Mouse (Mus musculus) midbrain, embryonic 15.5 days (tissue): Measurements from ENCODE around the gene Atp6v1e1. TPM values are rescaled to one million over a fixed set of nuclear protein-coding genes. Genes with fewer than 3 reads are reported as not detected.
"Not testable (repeated sequence)": the region's sequence is repeated elsewhere in the genome, so short reads cannot be mapped to it uniquely, and the experiment has no call there.

ENCODE experiments used
- ATAC-seq: fragments of 200-750 bp; cut with Nextera tagmentation; replicated peaks from 2 replicates; pipeline ENCODE4 v1.8.0; 2017; ENCODE audit warnings: moderate TSS enrichment
- H3K27ac ChIP-seq: fragments of 300-500 bp; sonication (generic); 2 replicates; pipeline ENCODE4 v1.5.1; 2015; ENCODE audit warnings: mild to moderate bottlenecking, inconsistent platforms
- H3K27me3 ChIP-seq: fragments of 300-500 bp; sonication (generic); replicated peaks from 2 replicates; pipeline ENCODE4 v1.6.1; 2015; ENCODE audit warnings: inconsistent platforms
- H3K36me3 ChIP-seq: fragments of 300-500 bp; sonication (generic); replicated peaks from 2 replicates; pipeline ENCODE4 v1.6.1; 2015; ENCODE audit warnings: inconsistent platforms
- H3K4me1 ChIP-seq: fragments of 300-500 bp; sonication (generic); 2 replicates; pipeline ENCODE4 v1.6.1; 2015; ENCODE audit warnings: inconsistent platforms
- H3K4me2 ChIP-seq: fragments of 300-500 bp; sonication (generic); 2 replicates; pipeline ENCODE4 v1.6.1; 2015; ENCODE audit warnings: inconsistent platforms, mild to moderate bottlenecking, moderate library complexity
- H3K4me3 ChIP-seq: fragments of 300-500 bp; sonication (generic); 2 replicates; pipeline ENCODE4 v1.5.1; 2015; ENCODE audit warnings: mild to moderate bottlenecking, inconsistent platforms
- H3K9ac ChIP-seq: fragments of 300-500 bp; sonication (generic); 2 replicates; pipeline ENCODE4 v1.6.1; 2015; ENCODE audit warnings: mild to moderate bottlenecking, inconsistent platforms
- H3K9me3 ChIP-seq: fragments of 300-500 bp; sonication (generic); 2 replicates; pipeline ENCODE4 v1.6.1; 2016; ENCODE audit warnings: inconsistent platforms
- WGBS: fragments of 180-500 bp; shearing (Covaris S2); methylation state at CpG from one replicate; pipeline ENCODE4 v1.1.7; 2015; ENCODE audit warnings: mixed read lengths; 5-methylcytosine and 5-hydroxymethylcytosine counted together
- polyA plus RNA-seq: library from polyadenylated mRNA; unstranded; fragments of >200 nt; fragmentation: Nextera tagmentation; extraction: Ambion mirVana; gene quantifications from 2 replicates; pipeline ENCODE4 v1.2.1, GENCODE M21; 2015

Atp6v1e1 gene
- polyA plus RNA-seq: 256 and 264 TPM in 2 replicates

DNA sequence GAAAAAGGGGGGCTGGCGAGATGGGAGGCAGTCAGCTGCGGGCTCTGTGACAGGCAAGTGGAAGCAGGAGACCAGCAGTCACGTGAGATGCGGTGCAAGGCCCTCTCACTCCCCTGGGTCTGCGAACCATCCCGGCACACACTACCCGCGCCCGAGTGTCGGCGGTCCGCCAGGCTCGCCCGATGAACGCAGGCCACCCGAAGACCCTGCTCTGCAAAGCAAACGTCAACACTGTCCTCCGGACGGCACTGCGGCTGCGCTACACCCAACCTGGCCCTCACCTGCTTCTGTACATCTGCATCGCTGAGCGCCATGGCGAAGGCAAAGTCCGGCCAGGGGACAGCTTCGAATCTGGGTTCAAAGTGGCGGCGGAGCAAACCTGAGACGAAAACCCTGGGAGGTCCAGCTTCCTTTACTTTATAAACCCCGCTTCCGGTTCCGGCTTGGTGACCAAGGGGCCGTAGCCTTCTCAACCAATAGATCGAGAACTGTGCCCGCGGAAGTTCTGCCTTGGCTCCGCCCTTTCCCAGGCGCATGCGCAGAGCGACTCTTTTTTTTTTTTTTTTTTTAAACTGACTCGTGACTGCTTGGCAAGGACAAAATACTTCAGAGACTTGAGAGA, at the start of gene Atp6v1e1:
TSS of gene Atp6v1e1 (minus strand) at position 487 of the 622 bp plus-strand sequence.
- peak within 1 kb of the TSS; percentile 66 for H3K4me2 ChIP-seq
- under 1% methylated on average over 41 of the region's 41 CpGs for WGBS
- peak; percentile 97 for ATAC-seq
- peaks cover 18% of the 10 kb centered on the region for H3K36me3 ChIP-seq
- peak within 1 kb of the TSS; percentile 76 for H3K4me3 ChIP-seq
- H3K27me3 ChIP-seq: no peaks in the 10 kb centered on the region
- H3K4me1 ChIP-seq: peaks cover 24% of the 10 kb centered on the region
- peak within 1 kb of the TSS; percentile 89 for H3K27ac ChIP-seq
- H3K9me3 ChIP-seq: no peaks in the 10 kb centered on the region
- H3K9ac ChIP-seq: peak within 1 kb of the TSS; percentile 86

DNA sequence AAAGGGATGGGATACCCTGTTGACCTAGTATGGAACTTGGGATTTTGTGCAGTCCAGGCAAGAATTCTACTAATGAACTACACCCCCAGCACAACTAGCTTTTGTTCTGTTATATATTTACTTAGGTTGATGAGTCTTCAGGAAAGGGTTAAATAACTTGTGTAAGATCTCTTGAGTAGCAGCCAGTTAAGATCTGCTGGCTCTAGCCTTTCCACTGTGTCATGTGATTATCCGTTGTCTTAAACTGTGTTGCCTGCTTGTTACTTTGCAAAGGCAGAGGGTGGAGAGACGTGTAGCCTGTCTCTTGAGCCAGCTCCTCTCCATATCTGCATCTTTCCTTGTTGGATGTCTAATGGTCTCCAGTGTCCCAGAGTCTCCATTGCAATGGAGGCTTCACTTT, 48.7 kb upstream of the Atp6v1e1 start:
- 87% methylated on average over 2 of the region's 2 CpGs for WGBS
- peaks cover 5% of the 10 kb centered on the region; the same call in 1 of the 2 replicates for H3K36me3 ChIP-seq

DNA sequence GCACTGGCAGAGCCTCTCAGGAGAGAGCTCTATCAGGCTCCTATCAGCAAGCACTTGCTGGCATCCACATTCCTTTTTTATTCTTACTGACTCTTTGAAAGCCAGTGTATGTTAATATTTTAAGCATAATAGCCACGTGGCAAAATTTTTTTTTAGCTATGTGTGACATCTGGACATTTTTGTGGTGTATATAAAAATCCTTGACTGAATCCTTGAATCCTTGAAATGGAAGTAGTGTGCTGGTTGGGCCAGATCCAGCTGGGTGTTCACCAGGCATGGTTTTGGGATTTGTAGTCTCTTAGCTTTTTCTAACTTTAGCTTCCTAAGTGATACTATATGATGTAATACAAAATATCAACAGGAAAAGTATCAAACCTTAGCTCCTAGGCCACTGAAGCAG, 46.2 kb upstream of the Atp6v1e1 start:
- Histone ChIP-seq H3K27me3 (no peaks in the 10 kb centered on the region), H3K4me2 (no peak overlapping the region), H3K4me3 (no peak overlapping the region), H3K27ac (no peak overlapping the region), H3K9ac (no peak overlapping the region), H3K4me1 (no peaks in the 10 kb centered on the region), H3K36me3 (peaks cover 14% of the 10 kb centered on the region; the same call in 1 of the 2 replicates), H3K9me3 (no peaks in the 10 kb centered on the region)
- 87% methylated on average over 1 of the region's 1 CpGs for WGBS
- ATAC-seq: no peak

More for the DNA sequence above, 48.7 kb upstream of the Atp6v1e1 start:
- ATAC-seq: no peak
- Histone ChIP-seq H3K4me2 (no peak overlapping the region), H3K9me3 (no peaks in the 10 kb centered on the region), H3K9ac (no peak overlapping the region), H3K4me1 (no peaks in the 10 kb centered on the region), H3K4me3 (no peak overlapping the region), H3K27me3 (no peaks in the 10 kb centered on the region), H3K27ac (no peak overlapping the region)

DNA sequence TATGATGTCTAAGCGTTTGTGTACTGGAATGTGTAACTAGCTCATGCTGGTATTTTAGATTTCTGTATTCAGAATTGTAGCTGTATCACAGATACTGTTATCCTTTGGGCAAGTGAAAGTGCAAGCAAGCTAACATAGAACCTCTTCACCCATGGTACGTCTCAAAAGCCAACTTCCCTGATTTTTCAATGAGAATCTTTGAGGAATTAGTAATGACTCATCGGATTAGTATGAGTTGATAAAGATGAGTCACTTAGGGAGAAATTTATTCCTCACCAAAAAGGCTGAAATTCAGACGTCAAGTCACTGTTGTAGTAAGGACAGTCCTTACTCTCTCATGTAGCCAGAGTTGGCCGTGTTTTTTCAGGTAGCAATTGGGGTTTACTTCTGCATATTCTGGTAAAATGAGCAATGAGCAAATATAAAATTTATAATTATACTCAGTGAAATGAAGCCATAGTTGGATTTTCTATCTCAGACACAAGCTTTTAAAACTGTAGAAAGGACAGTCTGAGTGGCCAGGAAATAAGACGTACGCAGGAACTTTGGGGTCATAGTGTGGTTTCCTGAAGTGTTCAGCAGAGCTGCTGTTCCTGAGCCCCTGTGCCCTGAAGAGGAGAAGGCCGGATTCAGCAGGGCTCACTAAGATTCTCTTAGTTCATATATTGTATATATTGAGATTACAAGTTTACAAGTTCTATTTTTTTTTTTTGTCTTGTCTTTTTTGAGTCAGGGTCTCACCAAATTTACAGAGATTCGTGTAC, 43.6 kb upstream of the Atp6v1e1 start:
- no peak overlapping the region for H3K27ac ChIP-seq
- H3K4me3 ChIP-seq: no peak overlapping the region
- H3K4me1 ChIP-seq: no peaks in the 10 kb centered on the region
- 91% methylated on average over 9 of the region's 9 CpGs for WGBS
- H3K4me2 ChIP-seq: no peak overlapping the region
- no peak for ATAC-seq
- H3K9ac ChIP-seq: no peak overlapping the region
- no peaks in the 10 kb centered on the region for H3K27me3 ChIP-seq
- peaks cover 9% of the 10 kb centered on the region; the same call in 1 of the 2 replicates for H3K36me3 ChIP-seq
- no peaks in the 10 kb centered on the region for H3K9me3 ChIP-seq

DNA sequence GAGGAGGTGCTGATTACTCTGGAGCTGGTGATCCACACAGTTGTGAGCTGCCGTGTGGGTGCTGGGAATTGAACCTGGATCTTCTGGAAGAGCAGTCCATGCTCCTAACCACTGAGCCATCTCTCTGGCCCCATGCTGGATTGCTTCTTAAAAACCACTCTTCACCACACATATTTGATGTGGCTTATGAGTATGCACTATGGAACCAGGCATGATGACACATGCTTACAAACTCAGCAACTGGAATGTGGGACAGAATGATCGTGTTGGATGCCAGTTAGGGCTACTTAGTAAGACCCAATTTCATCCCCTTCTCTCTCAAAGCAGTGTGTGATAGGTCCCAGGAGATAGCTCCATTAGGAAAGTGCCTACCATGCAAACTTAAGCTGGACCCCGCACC, 37.5 kb upstream of the Atp6v1e1 start:
- H3K4me3 ChIP-seq: no peak overlapping the region
- peaks cover 6% of the 10 kb centered on the region; the same call in 1 of the 2 replicates for H3K4me1 ChIP-seq
- WGBS: 97% methylated on average over 3 of the region's 3 CpGs
- no peak for ATAC-seq
- no peaks in the 10 kb centered on the region for H3K9me3 ChIP-seq
- no peak overlapping the region for H3K27ac ChIP-seq
- no peaks in the 10 kb centered on the region for H3K27me3 ChIP-seq
- peaks cover 5% of the 10 kb centered on the region for H3K36me3 ChIP-seq
- no peak overlapping the region for H3K4me2 ChIP-seq
- H3K9ac ChIP-seq: no peak overlapping the region

DNA sequence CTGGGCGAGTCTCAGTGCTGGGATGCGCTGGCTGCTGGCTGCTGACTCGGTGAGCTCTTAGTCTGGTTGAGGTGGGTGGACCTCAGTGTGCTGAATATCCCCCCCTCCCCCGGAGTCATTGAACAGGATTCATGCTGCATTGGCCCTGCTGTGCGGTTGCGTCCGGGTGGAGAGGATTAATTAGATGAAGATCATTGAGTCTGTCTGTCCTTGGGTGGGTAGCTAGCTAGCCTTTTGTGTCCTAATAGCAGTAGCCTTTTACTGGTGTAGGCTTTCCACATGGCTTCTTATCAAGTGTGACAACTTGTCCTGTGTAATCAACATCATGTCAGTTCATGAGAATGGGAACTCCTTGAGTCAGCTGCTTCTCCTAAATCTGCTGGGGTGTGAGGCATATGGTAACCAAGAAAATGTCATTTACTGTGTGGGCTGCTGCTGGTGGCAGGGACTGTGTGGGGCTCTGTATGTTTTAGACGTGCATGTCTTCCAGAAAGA, 35.7 kb upstream of the Atp6v1e1 start:
- H3K4me3 ChIP-seq: no peak overlapping the region
- WGBS: 30% methylated on average over 8 of the region's 8 CpGs
- peaks cover 6% of the 10 kb centered on the region for H3K36me3 ChIP-seq
- no peaks in the 10 kb centered on the region for H3K9me3 ChIP-seq
- H3K4me2 ChIP-seq: no peak overlapping the region
- H3K4me1 ChIP-seq: peaks cover 6% of the 10 kb centered on the region; the same call in 1 of the 2 replicates
- no peak overlapping the region for H3K27ac ChIP-seq
- H3K9ac ChIP-seq: no peak overlapping the region
- ATAC-seq: peak; percentile 45; the same call in 1 of the 2 replicates
- H3K27me3 ChIP-seq: no peaks in the 10 kb centered on the region

DNA sequence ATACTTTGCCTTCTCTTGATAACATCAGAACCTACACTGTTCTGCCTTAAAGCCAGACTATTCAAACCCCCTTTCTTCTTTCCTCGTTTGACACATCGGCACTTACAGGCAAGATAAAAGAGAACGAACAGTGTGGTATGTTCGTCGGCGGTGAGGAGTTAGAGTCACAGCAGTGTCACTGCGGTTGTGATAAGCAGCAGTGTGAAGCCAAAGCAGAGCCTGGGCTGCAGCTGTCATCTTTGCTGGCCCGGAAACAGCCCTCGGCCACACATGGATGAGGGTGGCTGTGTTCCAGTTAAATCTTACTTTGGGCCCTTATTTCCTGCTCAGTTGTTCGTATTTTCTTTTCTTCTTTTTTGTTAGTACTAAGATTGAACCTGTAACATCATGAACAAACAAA, 31.8 kb upstream of the Atp6v1e1 start:
- WGBS: 87% methylated on average over 10 of the region's 10 CpGs
- Histone ChIP-seq H3K4me1 (peaks cover 6% of the 10 kb centered on the region; the same call in 1 of the 2 replicates), H3K9me3 (no peaks in the 10 kb centered on the region)

DNA sequence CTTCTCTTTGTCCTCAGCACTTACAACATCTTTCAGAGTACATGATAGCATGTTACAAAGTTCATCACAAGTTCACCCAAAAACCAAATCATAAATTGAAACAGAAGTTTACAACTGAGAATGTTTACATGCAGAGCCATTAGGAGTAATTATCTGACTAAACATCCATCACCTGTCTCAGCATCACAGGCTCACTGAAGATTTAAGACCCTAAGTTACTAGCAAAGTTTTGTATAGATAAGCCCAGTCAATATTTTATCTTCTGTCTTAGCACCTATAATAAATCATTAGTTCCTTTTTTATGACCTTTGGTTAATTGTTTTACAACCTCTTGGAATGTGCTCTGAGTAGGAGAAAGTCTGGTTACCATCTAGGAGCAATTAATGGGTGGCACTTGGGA, 28.1 kb upstream of the Atp6v1e1 start:
- ATAC-seq, H3K9me3 ChIP-seq: not testable (repeated sequence)
- peaks cover 20% of the 10 kb centered on the region for H3K36me3 ChIP-seq

More for the DNA sequence above, 31.8 kb upstream of the Atp6v1e1 start:
- Histone ChIP-seq H3K4me2 (no peak overlapping the region), H3K9ac (no peak overlapping the region), H3K4me3 (no peak overlapping the region), H3K36me3 (peaks cover 14% of the 10 kb centered on the region), H3K27me3 (no peaks in the 10 kb centered on the region), H3K27ac (no peak overlapping the region)
- ATAC-seq: no peak

DNA sequence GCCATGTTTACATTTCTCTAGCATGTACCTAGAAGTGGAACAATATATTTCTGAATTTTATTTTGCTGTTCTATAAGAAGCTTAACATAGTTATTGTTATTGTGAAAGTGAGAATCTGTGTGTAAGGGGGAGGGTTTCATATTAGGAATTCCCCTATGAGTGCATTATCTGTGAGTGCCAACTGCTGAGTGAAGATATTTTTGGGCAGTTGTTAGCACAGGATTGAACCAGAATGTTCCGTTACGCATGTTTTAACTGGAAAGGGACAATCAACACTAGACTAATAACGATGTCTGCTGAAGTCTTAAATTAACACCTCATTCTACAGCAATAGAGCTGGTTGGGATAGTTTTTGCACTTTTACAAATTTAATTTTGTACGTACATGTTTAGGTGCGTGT, 19.2 kb upstream of the Atp6v1e1 start:
- peaks cover 12% of the 10 kb centered on the region for H3K4me1 ChIP-seq
- H3K27me3 ChIP-seq: no peaks in the 10 kb centered on the region
- H3K36me3 ChIP-seq: no peaks in the 10 kb centered on the region
- H3K9ac ChIP-seq: no peak overlapping the region
- no peaks in the 10 kb centered on the region for H3K9me3 ChIP-seq
- no peak overlapping the region for H3K27ac ChIP-seq
- H3K4me3 ChIP-seq: no peak overlapping the region
- ATAC-seq: no peak
- 96% methylated on average over 5 of the region's 5 CpGs for WGBS
- no peak overlapping the region for H3K4me2 ChIP-seq

More for the DNA sequence above, 28.1 kb upstream of the Atp6v1e1 start:
- not testable (repeated sequence) for H3K27me3 ChIP-seq, H3K27ac ChIP-seq, H3K4me2 ChIP-seq, H3K4me1 ChIP-seq, H3K9ac ChIP-seq, H3K4me3 ChIP-seq

DNA sequence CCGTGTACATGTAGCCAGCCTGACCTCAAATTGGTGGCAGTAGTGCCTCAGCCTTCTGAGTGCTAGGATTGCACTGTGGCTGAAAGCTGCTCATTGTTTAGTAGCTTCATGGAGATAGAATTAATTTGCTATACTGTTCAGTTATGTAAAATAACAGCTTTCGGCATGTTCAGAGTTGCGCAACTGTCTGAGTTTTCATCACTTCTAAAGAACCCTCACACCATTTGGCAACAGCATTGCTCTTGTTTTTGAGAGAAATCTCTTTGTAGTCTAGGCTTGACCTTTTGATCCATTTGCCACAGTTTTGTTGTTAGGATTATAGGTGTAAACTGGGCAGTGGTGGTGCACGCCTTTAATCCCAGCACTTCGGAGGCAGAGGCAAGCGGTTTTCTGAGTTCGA, 17.7 kb upstream of the Atp6v1e1 start:
- Histone ChIP-seq H3K4me2 (no peak overlapping the region), H3K9ac (no peak overlapping the region), H3K27ac (no peak overlapping the region), H3K9me3 (no peaks in the 10 kb centered on the region), H3K36me3 (no peaks in the 10 kb centered on the region), H3K27me3 (no peaks in the 10 kb centered on the region), H3K4me3 (no peak overlapping the region), H3K4me1 (peaks cover 17% of the 10 kb centered on the region)
- WGBS: 94% methylated on average over 7 of the region's 7 CpGs
- ATAC-seq: no peak

DNA sequence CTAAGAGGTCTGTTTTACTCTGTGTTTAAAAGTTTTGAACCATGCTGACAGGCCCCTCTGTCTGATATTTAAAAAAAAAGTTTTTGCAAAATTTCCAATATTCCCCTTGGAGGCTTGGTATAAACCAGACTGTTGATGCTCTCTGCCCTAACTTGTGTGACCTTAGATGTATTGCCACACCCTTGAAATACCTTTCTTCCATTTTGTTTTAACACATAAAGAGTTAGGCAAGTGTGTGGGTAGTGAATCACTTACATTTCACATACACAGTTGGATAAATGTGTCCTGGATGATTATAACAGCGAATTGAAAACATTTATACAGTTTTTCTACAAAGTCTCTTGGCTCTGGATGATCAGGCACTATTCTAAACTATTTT, 14.5 kb upstream of the Atp6v1e1 start:
- H3K9ac ChIP-seq: peak overlapping the region; percentile 84
- no peak for ATAC-seq
- H3K36me3 ChIP-seq: no peaks in the 10 kb centered on the region
- 84% methylated on average over 1 of the region's 1 CpGs for WGBS
- peak overlapping the region; percentile 76 for H3K4me3 ChIP-seq
- H3K4me2 ChIP-seq: peak overlapping the region; percentile 58
- no peaks in the 10 kb centered on the region for H3K9me3 ChIP-seq
- no peak overlapping the region; the same call in 1 of the 2 replicates for H3K27ac ChIP-seq
- H3K4me1 ChIP-seq: peaks cover 17% of the 10 kb centered on the region
- H3K27me3 ChIP-seq: no peaks in the 10 kb centered on the region

DNA sequence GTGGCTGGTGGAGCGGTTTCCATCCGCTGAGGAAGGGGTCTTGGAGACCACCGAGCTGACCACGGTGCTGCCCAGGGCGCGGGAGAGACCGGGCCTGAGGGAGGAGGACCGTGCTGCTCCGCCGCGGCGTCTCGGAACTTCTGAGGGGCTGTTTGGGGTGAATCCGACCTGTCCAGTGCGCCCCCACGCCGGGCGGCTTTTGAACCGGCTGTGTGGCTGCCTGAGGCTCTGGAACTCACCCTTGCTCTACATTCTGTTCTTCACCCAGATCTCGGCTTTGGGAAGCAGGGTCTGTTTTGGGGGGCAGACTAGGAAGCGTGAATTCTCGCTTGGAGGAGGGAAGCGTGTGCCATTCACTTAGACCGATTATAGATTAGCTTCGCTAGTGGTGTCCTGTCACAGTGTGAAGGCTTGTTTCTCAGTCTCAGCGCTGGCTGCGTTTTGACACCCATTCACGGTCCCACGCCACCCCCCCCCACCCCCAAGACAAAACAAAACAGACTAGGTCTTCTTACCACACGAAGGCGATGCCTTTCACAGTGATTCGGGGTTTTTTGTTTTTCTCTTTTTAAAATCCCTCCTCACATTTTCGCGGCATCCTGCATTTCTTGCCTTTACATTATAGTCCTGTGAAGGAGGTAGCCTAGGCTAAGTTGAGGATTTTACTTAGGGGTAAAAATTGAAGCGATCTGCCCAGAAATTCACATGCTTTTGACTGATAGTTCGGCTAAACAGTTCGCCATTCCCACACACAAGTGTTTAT, 14.0 kb upstream of the Atp6v1e1 start:
- peak; percentile 88 for ATAC-seq
- WGBS: 4% methylated on average over 37 of the region's 37 CpGs
- peak overlapping the region; percentile 84 for H3K9ac ChIP-seq

More for the DNA sequence above, 14.0 kb upstream of the Atp6v1e1 start:
- Histone ChIP-seq H3K27ac (peak overlapping the region; percentile 95), H3K36me3 (no peaks in the 10 kb centered on the region), H3K4me2 (peak overlapping the region; percentile 58), H3K4me1 (peaks cover 17% of the 10 kb centered on the region), H3K9me3 (no peaks in the 10 kb centered on the region), H3K27me3 (no peaks in the 10 kb centered on the region), H3K4me3 (peak overlapping the region; percentile 76)
